Mouse (Mus musculus) ovary, adult 18-20 months (tissue): ENCODE results near the gene Vgf.

Experiments used
- DNase-seq: peaks from one replicate; pipeline ENCODE4 v3.0.0; 2022; ENCODE audit warnings: low spot score, mixed read lengths

Gene Vgf

GRCm38 (mm10) chr5:137072079-137072960 lies 46.1 kb downstream of the Vgf start, which contains the start of gene Serpine1:
Gene Serpine1, minus strand, starts transcription at chr5:137072268.
- DNase-seq: peak; percentile 64

DNA sequence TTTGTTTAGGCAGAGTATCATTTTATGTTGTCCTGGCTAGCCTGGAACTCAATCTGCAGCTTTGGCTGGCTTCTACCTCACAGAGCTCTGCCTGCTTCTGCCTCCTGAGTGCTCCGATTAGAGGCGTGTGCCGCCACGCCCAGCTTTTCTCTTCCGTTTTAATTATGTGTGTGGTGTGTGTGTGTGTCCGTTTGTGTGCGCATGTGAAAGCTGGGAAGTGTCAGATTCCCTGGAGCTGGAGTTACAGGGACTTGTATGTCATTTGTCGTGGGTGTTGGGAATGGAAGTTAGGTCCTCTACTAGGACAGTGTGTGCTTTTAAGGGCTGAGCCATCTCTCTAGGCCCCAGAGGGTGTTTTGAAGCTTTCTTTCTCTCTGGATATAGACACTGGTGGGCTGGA lies 46.9 kb downstream of the Vgf start:
- DNase-seq: no peak

DNA sequence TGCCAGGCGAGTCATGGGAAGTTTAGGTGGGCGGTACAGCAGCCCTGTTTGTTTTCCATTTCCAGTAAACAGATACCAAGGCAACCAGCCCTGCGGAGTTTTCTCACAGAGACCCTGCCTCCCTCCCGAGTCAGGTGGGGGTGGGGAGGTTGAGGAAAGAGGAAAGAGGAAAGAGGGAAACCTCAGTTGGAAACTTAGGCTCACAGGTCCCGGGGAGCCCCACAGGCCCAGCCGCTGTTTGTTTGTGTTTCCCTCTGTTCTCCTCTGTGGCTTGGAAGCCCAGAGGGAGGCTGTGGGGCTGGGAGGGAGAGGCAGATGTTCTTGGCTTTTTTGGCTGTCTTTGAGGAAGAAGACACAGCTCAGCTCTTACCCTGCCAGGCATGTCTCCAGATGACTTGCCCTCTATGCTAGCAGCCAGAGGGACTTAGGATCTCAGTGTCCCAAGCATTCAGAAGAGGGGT lies 48.0 kb downstream of the Vgf start:
- no peak for DNase-seq

DNA sequence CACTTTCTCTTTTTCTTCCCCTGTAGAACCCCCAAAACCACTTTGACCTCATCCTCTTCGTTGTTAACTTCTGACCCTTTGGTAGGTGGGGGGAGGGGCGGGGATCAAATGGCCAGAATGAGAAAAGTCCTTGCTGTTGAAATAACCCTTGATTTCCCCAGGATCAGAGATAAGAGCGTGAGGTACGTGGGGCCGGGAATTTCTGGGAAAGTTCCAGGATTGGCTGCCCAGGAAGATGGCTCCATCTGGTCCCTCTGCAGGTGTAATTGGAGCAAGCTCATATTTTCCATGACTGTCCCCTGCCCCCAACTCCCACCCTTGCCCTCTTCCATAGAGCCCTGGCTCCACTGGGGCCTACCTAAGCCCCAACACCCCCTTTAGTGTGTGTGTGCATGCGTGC lies 49.5 kb downstream of the Vgf start:
- no peak for DNase-seq

- DNase-seq: peak; percentile 11
These were observed 50.2 kb downstream of the Vgf start for GRCm38 (mm10) chr5:137076191-137076930.

DNA sequence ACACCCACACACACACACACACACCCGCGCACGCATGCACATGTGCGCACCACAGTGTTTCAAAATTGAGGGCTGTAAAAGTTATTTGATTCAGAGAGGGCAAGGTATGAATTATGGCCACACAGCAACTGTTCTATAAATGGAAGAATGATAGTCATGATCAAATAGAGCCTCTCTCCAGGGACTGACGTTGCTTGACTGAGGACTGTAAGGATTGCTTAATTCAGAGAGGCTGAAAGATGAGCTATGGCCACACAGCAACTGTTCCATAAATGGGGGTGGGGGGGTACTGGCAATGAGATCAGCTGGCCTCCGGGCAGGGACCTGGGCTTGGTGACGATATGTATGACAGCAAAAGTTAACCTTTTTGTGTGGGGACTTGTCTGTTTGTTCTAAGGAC lies 51.0 kb downstream of the Vgf start:
- DNase-seq: no peak

DNA sequence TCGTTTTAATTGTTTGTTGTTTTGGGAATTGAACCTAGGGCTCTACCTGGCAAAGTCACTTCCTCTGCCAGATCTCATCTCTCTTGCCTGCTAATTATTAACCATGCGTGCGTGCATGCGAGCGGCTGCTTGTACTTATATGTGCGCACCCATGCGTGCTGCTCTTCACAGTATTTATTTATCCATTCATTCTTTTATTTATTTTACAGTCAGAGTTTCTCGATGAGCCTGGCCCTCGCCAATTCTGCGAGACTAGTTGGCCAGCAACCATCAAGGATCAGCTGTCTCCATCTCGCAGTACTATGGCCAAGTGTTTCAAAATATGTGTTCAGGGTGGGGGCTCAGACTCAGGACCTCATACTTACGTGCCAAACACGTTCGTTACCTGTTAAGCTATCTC lies 51.8 kb downstream of the Vgf start:
- no peak for DNase-seq

DNA sequence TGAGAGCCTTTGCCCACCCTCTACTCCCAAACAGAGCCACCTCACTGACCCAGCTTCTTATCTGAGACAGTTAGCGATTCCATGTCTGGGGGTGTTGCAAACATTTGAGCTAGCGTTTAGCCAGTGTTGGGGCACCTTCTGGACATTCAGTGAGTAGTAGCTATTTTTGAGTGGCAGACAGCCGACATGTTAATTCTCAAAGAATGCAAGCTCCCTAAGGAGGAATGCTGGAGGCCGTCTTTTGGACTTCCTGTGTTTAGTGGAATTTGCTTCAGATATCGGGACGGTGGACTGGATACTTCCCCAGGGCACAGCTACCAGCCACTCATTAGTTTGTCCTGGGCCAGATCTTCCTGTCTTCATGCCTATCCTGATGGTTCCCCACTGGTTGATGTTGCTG lies 52.4 kb downstream of the Vgf start:
- no peak for DNase-seq

DNA sequence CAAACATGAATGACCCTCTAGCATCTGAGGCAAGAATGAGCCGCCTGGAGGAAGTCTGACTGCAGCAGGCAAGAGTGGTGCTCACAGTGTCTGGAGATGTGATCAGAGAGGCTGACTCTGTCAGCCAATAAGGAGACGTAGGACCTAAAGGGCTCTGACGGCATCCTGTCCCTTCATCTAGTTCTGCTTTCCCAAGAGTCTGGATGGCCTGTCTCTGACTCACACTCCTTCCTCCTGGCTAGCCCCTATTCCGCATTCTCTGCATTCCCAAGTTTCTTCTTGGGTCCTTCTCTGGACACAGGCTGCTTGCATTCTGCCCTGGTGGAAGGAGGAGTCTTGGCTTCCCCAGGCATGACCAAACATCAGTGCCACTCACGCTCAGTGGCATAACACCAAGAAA lies 53.7 kb downstream of the Vgf start:
- DNase-seq: no peak
